Mouse (Mus musculus) monocyte, adult 5-6 weeks (primary cell): Measurements from ENCODE around the gene Vps72. TPM values are rescaled to one million over a fixed set of nuclear protein-coding genes. Genes with fewer than 3 reads are reported as not detected.
"Not testable (repeated sequence)": the region's sequence is repeated elsewhere in the genome, so short reads cannot be mapped to it uniquely, and the experiment has no call there.

Source experiments
- ATAC-seq: fragments of 153-309, 156-312 bp; replicated peaks from 2 replicates; pipeline ENCODE4 v1.8.0; 2017; ENCODE audit warnings: mild to moderate bottlenecking; ENCODE audit not compliant: low TSS enrichment, insufficient number of reproducible peaks, severe bottlenecking, poor library complexity, low FRiP score
- total RNA-seq: library from RNA; stranded (forward); fragments of 200-1000, 200-491, 200-594 nt; gene quantifications from 3 replicates; pipeline ENCODE4 v1.2.3, GENCODE M21; 2017

Gene Vps72
- total RNA-seq, 1 experiment from 2014 or later, result 55.3 TPM

DNA sequence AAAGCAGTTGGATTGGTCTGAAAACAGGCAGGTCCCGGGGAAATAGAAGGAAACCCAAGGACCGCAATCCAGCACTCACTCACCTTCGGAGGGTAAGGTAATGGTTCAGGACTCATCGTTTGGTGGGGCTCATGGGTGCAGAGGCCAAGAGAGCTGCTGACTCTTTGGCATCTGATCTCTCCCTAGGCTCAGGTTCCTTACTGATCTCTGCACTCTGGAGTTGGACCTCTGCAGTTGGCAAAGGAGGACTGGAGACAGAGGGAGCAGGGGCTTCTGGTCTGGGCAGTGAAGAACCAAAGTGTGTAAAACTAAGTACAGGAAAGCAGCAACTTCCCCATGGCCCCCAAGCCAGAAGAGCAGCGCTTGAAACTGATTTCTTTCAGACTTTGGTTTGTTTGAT lies 19.3 kb downstream of the Vps72 start:
- ATAC-seq, result no peak

DNA sequence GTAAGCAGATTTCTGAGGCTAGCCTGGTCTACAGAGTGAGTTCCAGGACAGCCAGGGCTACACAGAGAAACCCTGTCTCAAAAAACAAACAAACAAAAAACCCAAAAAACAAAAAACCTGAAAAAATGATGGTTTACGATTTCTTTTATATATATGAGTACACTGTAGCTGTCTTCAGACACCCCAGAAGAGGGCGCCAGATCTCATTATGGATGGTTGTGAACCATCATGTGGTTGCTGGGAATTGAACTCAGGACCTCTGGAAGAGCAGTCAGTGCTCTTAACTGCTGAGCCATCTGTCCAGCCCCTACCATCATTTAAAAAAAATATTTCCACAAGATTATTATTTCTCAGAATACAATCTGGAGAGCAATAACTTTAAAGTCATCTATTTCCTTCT lies 21.6 kb downstream of the Vps72 start:
- ATAC-seq, result not testable (repeated sequence)

DNA sequence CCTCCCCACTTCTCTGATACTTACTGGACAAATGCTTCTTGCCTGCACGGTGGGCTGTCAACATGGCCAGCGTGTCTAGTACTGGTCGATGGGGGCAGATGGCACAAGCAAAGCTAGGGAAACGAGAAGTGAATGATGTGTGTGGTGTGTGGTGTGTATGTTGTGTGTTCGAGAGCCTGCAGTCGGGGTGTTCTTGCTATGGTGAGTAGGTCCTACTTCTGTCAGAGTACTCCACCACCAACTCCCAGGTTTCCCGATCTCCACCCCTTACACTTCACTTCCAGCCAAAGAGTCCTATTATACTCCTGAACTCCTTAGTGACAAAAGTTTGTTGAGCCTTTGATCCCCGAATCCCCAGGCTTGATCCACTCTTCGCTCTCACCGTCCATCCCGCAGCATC lies 22.4 kb downstream of the Vps72 start:
- ATAC-seq, result no peak

DNA sequence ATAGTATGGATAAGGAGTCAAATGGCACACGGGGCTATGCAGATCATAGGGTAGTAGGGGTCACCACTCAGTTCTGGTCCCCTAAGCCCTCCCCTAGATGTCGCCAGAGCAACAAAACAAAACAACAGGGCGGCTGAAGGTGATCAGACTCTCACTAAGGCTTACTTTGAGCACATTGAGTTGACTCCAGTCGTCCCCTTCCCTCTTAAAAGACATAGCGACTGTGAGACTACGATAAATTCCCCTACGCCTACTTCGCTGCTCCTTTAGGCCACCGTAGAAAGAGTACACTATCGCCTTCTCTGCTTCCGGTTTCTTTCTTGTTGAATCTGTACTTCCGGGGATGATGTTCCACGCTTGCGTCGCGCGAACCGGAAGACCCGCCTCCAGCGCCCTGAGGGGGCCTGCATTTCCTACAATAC lies 22.9 kb downstream of the Vps72 start, which contains the start of the genes Scnm1 and Lysmd1:
TSS of gene Scnm1 (minus strand) at position 332 of the 422 bp plus-strand sequence.
TSS of gene Lysmd1 (plus strand) at position 409 of the 422 bp plus-strand sequence.
- ATAC-seq, result peak; percentile 93

DNA sequence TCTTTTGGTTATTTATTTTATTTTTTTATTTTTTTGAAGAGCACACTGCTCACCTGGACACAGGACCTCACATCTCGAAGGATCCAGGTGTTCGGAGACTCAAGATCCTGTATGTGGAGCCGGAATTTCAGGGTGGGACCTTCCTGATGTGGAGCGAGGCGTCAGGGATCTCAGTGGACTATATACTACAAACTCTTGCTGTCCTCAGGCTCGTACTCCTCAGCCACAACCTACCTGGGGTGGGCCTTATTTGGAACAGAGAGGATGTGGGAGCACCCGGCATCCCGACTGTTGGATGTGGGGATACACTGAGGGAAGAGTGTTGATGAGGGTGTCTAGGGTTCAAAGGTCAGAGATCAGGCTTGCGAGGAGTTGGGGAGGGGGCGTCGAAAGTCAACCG lies 23.3 kb downstream of the Vps72 start:
- ATAC-seq, result 0 out of 2 replicates have a peak, but pooled peaks have one; percentile 4

DNA sequence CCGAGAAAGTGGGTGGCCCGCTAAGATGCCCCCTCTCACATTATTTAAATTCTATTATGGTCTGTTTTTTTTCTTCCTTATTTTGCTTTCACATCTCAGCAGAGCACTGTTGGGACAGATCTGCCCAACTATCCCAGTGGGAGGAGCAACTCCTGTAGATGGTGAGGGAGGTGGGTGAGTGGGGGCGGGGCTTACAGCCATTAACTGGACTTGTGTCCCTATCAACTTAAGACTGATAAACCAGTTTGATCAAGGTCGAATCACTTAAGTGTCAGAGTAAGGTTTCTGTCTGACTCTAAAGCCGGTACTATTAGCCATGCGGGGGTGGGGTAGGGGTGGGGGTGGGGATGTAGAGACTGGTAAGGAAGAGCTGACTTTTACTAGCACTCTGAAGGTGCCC lies 24.2 kb downstream of the Vps72 start:
- no peak for ATAC-seq

DNA sequence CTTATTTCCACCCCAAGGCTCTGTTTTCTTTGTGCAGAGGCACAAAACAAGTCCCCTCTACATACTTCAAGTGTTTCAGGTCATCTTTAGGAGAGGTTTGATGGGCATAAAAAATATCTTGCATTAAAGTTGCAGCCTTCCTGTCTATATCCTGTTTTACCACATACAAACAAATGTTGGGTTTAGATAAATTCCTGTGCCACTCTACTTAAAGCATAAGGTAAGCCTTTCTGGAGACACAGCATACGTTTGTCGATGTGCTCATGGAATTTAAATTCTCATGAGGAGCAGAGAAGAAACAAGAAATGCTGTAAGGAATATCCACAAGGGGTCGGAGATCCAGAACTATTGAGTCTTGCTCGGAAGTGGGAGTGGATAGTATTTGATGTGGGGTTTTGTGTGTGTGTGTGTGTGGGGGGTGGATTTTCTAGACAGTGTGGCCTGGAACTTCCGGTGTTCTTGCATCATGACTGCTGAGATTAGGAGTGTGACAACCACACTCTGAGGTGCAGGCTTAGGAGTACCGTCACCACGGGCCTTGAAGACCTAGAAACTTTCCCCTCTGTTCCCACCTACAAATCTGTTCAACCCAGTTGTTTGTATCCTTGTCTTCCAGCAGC lies 24.7 kb downstream of the Vps72 start:
- ATAC-seq, result peak; percentile 19; the same call in 1 of the 2 replicates

DNA sequence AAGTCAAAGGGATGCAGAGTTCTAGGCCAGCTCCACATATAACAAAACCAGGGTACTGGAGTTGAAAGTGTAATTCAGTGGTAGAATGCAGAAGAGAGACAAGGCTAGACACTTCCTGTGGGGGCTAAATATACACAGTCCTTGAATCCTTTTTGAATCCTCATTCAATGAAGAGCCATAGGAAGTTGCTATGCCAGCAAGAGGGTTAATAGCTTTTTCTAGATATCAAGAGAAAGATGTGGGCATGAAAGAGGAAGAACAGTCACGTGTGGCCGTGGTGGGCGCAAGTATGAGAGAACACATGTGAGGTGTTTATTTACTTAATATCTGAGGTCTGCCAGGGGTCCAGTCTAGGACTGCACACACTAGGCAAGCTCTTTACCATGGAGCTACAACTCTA lies 25.5 kb downstream of the Vps72 start:
- ATAC-seq, result no peak

DNA sequence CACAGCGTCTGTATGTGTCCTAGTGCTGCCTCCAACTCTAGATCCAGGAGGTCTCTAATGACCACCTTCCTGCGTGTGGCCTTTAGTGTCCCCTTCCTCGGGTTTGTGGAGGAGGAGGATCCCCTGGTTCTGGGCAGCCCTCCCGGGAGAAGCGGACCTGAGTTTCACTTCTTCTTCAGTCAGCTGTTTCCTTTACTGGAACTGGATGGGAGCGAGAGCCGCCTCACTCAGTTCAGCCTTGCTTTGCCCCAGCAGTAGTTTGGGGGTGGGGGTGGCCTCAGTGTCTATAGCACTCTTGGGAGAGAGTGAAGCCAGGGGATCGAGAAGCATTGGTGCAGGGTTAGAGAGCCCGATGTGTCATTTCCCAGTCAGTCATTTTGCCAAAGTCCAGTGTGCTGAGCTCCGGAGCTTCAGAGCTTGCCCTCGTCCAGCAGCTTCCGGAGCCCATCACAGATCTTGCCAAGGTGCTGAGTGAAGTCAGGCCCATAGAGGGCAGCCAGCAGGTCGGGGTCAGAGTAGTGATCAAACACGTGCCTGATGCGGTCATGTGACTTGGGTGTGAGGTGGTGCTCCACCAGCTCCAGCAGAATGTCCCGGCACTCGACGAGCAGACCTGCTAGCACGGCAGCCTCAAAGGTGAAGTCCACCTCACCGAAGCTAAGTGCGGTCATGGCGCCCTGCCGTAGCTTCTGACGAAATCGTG lies 28.9 kb downstream of the Vps72 start:
- no peak for ATAC-seq

DNA sequence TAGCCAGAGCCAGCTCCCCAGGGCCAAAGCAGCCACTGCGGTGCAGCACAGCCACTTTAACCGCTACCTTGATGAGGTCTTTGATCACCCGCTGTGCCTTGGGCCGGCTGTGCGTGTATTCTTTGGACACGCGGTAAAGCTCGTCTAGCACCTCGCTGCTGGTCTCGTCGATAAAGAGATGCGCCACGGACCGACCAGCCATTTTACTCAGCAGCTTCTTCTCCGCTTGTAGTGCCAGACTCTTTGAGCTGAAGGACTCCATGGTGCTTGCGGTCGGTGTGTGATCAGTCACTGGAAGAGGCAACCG lies 29.4 kb downstream of the Vps72 start:
- no peak for ATAC-seq

DNA sequence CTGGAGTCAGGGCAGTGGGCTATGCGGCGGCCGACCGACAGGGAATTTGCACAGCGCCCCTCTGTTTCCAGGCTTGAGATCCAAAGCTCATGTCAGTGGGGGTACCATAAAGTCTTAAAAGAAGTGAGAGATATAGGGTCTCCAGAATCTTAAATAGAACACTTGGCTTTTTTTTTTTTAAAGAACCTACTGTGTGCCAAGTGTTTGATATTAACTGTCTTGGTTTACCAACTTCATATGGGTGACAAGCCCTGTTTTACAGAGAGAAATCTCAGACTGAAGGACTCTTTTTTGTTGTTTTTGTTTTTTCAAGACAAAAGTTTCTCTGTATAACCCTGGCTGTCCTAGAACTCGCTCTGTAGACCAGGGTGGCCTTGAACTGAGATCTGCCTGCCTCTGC lies 30.0 kb downstream of the Vps72 start:
- no peak for ATAC-seq

DNA sequence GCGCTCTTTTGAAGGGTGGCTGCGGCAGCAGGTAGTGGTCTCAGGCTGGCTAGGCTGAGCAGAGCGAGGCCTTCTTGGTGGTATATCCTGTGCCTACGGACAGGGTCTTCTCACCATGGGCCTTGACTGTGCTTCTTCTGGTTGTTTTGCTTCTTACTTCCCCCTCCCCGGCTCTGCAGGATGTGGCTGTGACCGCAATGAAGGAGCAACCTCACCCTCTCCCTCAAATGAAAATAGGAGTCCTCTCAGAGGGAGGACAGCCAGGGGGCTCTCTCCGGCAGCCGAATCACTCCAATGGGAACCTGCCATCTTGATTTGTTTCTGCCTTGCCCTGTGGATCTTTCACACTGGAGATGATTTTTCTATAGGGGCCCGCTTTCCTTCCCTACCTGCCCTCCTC lies 30.7 kb downstream of the Vps72 start:
- ATAC-seq, result peak; percentile 47

DNA sequence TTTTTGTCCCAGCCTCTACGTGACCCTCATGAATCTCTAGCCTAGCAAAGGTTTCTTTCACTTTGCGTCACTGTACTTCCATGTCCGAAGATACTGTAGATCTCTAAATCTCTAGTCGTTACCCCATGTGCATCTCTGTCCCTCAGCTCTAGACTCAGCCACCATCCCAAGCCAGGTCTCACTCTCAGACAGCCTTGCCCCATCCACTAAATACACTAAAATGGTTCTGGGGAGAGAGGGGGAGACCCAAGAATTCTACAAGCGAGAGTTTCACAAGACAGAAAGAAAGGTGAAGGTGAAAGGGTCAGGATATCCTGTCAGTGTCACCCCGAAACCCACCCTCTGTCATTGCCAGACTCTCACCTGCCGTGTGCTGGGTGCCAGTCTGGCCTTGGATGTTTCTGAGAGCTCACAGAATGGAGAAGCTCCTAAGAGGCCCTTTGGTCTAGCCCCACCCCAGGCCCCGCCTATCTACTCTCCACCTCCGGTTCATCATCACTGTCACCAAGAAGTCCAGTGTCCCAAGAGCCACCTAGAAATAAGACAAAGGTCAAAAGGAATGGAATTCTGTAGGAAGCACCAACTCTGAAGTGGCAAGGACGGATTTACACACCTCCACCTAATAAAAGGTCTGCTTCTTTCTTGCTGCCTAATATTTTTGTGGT lies 31.3 kb downstream of the Vps72 start, which contains the start of gene Tnfaip8l2:
TSS of gene Tnfaip8l2 (minus strand) at position 409 of the 665 bp plus-strand sequence.
- peak; percentile 51 for ATAC-seq

DNA sequence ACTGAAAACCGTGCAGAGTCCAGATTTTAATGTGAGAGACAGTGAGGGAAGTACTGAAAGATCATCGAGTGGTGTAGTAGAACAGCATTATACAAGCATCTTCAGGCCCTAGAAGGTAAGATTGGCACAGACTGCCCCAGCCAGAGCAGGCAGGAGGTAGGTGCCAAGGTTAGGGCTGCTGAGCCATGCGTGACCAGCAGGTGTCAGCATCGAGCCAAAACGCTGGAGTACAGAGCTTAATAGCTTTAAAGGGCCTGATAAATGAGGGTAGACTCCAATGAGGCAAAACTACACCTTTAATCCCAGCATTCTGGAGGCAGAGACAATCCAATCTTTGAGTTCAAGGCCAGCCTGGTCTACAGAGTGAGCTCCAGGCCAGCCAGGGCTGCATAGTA lies 31.8 kb downstream of the Vps72 start:
- peak; percentile 68 for ATAC-seq

DNA sequence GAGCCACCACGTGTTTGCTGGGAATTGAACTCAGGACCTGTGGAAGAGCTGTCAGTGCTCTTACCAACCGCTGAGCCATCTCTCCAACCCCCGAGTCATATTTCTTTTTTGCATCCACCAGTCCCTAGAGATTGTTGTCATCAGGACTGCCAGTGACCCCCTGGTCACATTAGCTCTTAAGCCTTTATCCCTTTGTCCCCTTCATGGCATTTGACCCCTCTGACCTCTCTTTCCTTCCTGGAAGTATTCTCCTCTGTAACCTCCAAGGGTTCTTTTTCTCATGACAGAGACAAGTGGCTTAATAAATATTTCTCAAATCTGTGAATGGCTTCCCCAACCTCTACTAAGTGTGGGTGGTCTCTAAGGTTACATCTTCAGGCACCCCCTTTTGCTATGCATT lies 37.1 kb downstream of the Vps72 start:
- no peak for ATAC-seq

DNA sequence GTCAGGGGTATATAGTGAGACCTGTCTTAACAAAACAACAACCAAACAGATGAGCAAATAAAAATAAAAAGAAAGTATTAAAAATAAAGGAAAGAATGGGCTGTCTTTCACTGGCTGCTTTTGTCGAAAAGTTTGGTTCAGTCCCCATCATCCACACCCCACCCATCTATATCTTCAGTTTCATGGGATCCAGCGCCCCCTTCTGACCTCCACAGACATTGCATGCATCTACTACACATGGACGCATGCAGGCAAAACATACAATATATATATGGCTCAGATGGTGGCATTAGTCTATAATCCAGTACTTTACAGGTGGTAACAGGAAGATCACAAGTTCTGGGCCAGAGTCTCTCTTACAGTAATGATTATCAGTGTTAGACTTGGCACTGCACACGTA lies 43.1 kb downstream of the Vps72 start:
- peak; percentile 93 for ATAC-seq

DNA sequence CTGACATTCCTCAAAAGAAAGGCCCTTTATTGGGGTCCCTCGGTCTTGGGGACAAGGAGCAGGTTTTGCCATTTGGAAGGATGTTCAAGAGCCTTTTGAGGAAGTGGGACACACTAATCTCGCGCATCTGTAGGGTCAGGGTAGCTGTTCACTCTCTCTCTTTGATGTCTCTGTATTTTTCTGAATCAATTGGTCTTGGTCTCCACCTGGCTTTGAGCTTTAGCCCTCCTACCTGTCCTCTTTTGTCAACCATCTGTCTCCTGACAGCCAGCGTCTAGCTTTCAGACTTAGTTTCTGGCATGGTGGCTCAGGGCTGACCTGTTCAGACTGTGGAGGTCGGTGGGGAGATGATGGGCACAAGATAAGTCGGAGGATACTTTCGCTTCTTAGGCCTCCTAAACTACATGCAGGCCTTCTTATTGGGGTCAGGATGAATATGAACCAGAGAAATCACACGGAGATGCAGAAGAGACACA lies 48.7 kb downstream of the Vps72 start:
- no peak for ATAC-seq

DNA sequence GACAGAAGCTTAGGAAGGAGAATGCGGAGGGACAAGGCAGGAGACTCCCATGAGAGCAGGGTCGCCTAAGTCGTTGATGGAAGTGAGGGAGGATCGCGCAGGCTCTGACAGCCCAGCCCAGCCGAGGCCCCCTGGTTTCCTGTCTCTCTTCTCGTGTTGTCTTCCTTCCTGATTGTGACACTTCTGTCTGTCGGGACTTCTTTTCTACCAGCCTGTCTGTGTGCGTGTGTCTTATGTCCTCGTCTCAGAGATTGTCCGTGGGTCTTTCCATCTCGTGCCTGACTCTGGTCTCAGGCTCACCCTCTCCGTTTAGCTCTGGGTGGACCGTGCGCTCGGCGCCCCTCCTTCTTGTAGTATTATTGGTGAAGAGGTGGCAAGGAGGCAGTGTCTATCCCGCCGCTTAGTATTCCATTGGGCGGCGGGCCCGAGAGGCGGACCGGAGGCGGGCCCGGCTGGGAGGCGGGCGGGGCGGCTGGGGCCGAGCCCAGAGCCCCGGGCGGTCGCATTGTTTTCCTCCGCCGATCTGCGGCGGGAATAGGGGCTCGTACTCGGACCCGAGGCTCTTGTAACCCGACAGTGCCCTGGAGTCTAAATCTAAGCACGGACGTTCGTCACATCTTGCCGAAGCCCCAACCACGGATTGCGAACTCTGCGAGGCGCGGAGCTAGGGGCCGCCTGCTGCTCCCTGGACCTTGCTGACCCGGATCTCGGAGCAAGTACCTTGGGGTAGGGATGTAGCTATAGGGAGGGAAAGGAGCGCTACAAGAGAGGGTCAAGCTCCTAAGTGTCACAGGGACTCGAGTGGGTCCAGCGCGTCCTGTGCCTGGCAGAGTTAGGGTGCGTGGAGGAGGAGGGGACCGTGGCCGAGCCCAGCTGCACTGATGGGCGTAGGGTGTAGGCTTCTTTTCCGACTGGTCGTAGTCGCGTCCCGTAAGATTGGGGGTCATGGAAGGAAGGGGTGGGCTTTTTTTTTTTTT lies 49.5 kb downstream of the Vps72 start, which contains the start of gene Sema6c:
TSS of gene Sema6c (plus strand) at position 471 of the 977 bp plus-strand sequence.
- ATAC-seq, result peak; percentile 99
